Mouse (Mus musculus): ENCODE measurements at regions not wholly inside any gene's neighbourhood (a gene's known extent, or its start where the extent isn't known, plus 50 kb on each side); places are given as distances from the start of the nearest gene placed in this dataset.
"Not testable (repeated sequence)": the region's sequence is repeated elsewhere in the genome, so short reads cannot be mapped to it uniquely, and the experiment has no call there.

GRCm38 (mm10) chr2:114411940-114412715 lies 210.9 kb upstream of the Zfp770 start:
- no peaks in the 10 kb centered on the region for H3K4me1 ChIP-seq (replicated peaks; ENCODE audit: control insufficient read depth, insufficient read depth, low read length)
- no peak overlapping the region for H3K9ac ChIP-seq (ENCODE audit: low read depth, low read length)
- no peaks in the 10 kb centered on the region for H3K9me3 ChIP-seq (ENCODE audit: control insufficient read depth, low read length)
- no peak overlapping the region for H3K4me2 ChIP-seq
- no peak overlapping the region for H3K27ac ChIP-seq (ENCODE audit: low read depth, low read length)
- H3K4me3 ChIP-seq (ENCODE audit: low read depth, low read length) = no peak overlapping the region
- no peak for DNase-seq (ENCODE audit: low spot score)
- ATAC-seq (replicated peaks; ENCODE audit: low FRiP score) = no peak
- WGBS = 52% methylated on average over 17 of the region's 17 CpGs
- H3K27me3 ChIP-seq (replicated peaks; ENCODE audit: control insufficient read depth, insufficient read depth, low read length) = no peaks in the 10 kb centered on the region
- no peaks in the 10 kb centered on the region for H3K36me3 ChIP-seq (ENCODE audit: control insufficient read depth, insufficient read depth, low read length)

GRCm38 (mm10) chr2:114410717-114411116 lies 209.4 kb upstream of the Zfp770 start:
- no peak for ATAC-seq (replicated peaks; ENCODE audit: low FRiP score)
- WGBS = 77% methylated on average over 3 of the region's 3 CpGs

GRCm38 (mm10) chr2:114409542-114409941 lies 208.3 kb upstream of the Zfp770 start:
- H3K27me3 ChIP-seq (replicated peaks; ENCODE audit: control insufficient read depth, insufficient read depth, low read length) = no peaks in the 10 kb centered on the region
- H3K4me3 ChIP-seq (ENCODE audit: low read depth, low read length) = no peak overlapping the region
- no peak overlapping the region for H3K4me2 ChIP-seq
- no peaks in the 10 kb centered on the region for H3K36me3 ChIP-seq (ENCODE audit: control insufficient read depth, insufficient read depth, low read length)
- no peaks in the 10 kb centered on the region for H3K4me1 ChIP-seq (replicated peaks; ENCODE audit: control insufficient read depth, insufficient read depth, low read length)
- H3K9ac ChIP-seq (ENCODE audit: low read depth, low read length) = no peak overlapping the region
- no peak for DNase-seq (ENCODE audit: low spot score)
- no peak overlapping the region for H3K27ac ChIP-seq (ENCODE audit: low read depth, low read length)
- ATAC-seq (replicated peaks; ENCODE audit: low FRiP score) = no peak
- no peaks in the 10 kb centered on the region for H3K9me3 ChIP-seq (ENCODE audit: control insufficient read depth, low read length)

More at GRCm38 (mm10) chr2:114410717-114411116, 209.4 kb upstream of the Zfp770 start:
- Histone ChIP-seq H3K9me3 (ENCODE audit: control insufficient read depth, low read length) (no peaks in the 10 kb centered on the region), H3K4me3 (ENCODE audit: low read depth, low read length) (no peak overlapping the region), H3K4me2 (no peak overlapping the region), H3K4me1 (replicated peaks; ENCODE audit: control insufficient read depth, insufficient read depth, low read length) (no peaks in the 10 kb centered on the region), H3K9ac (ENCODE audit: low read depth, low read length) (no peak overlapping the region), H3K27ac (ENCODE audit: low read depth, low read length) (no peak overlapping the region), H3K36me3 (ENCODE audit: control insufficient read depth, insufficient read depth, low read length) (no peaks in the 10 kb centered on the region), H3K27me3 (replicated peaks; ENCODE audit: control insufficient read depth, insufficient read depth, low read length) (no peaks in the 10 kb centered on the region)
- DNase-seq (ENCODE audit: low spot score) = no peak

- Histone ChIP-seq H3K9me3 (ENCODE audit: control insufficient read depth, low read length) (no peaks in the 10 kb centered on the region), H3K27ac (ENCODE audit: low read depth, low read length) (no peak overlapping the region), H3K4me2 (no peak overlapping the region), H3K27me3 (replicated peaks; ENCODE audit: control insufficient read depth, insufficient read depth, low read length) (no peaks in the 10 kb centered on the region), H3K36me3 (ENCODE audit: control insufficient read depth, insufficient read depth, low read length) (no peaks in the 10 kb centered on the region), H3K4me3 (ENCODE audit: low read depth, low read length) (no peak overlapping the region), H3K4me1 (replicated peaks; ENCODE audit: control insufficient read depth, insufficient read depth, low read length) (no peaks in the 10 kb centered on the region), H3K9ac (ENCODE audit: low read depth, low read length) (no peak overlapping the region)
- 42% methylated on average over 5 of the region's 5 CpGs for WGBS
- DNase-seq (ENCODE audit: low spot score) (no peak), ATAC-seq (replicated peaks; ENCODE audit: low FRiP score) (no peak)
Measured at GRCm38 (mm10) chr2:114407408-114407807, 206.1 kb upstream of the Zfp770 start.

GRCm38 (mm10) chr2:114384566-114384965 lies 183.3 kb upstream of the Zfp770 start:
- no peaks in the 10 kb centered on the region for H3K36me3 ChIP-seq (ENCODE audit: control insufficient read depth, insufficient read depth, low read length)
- no peak overlapping the region for H3K9ac ChIP-seq (ENCODE audit: low read depth, low read length)
- H3K27ac ChIP-seq (ENCODE audit: low read depth, low read length) = no peak overlapping the region
- DNase-seq (ENCODE audit: low spot score) (no peak), ATAC-seq (replicated peaks; ENCODE audit: low FRiP score) (no peak)
- no peaks in the 10 kb centered on the region for H3K27me3 ChIP-seq (replicated peaks; ENCODE audit: control insufficient read depth, insufficient read depth, low read length)
- no peaks in the 10 kb centered on the region; the same call in 1 of the 2 replicates for H3K4me1 ChIP-seq (replicated peaks; ENCODE audit: control insufficient read depth, insufficient read depth, low read length)
- no peak overlapping the region for H3K4me3 ChIP-seq (ENCODE audit: low read depth, low read length)
- no peak overlapping the region for H3K4me2 ChIP-seq
- 38% methylated on average over 3 of the region's 3 CpGs for WGBS
- H3K9me3 ChIP-seq (ENCODE audit: control insufficient read depth, low read length) = no peaks in the 10 kb centered on the region

- Histone ChIP-seq H3K4me3 (ENCODE audit: low read depth, low read length) (no peak overlapping the region), H3K27ac (ENCODE audit: low read depth, low read length) (no peak overlapping the region), H3K9me3 (ENCODE audit: control insufficient read depth, low read length) (no peaks in the 10 kb centered on the region), H3K4me2 (no peak overlapping the region), H3K4me1 (replicated peaks; ENCODE audit: control insufficient read depth, insufficient read depth, low read length) (no peaks in the 10 kb centered on the region), H3K27me3 (replicated peaks; ENCODE audit: control insufficient read depth, insufficient read depth, low read length) (no peaks in the 10 kb centered on the region), H3K36me3 (ENCODE audit: control insufficient read depth, insufficient read depth, low read length) (no peaks in the 10 kb centered on the region), H3K9ac (ENCODE audit: low read depth, low read length) (no peak overlapping the region)
- ATAC-seq (replicated peaks; ENCODE audit: low FRiP score) (no peak), DNase-seq (ENCODE audit: low spot score) (no peak)
- WGBS = 76% methylated on average over 1 of the region's 1 CpGs
Measured at GRCm38 (mm10) chr2:114378844-114379533, 177.7 kb upstream of the Zfp770 start.

- Histone ChIP-seq H3K9ac (ENCODE audit: low read depth, low read length) (no peak overlapping the region), H3K9me3 (ENCODE audit: control insufficient read depth, low read length) (no peaks in the 10 kb centered on the region), H3K36me3 (ENCODE audit: control insufficient read depth, insufficient read depth, low read length) (no peaks in the 10 kb centered on the region), H3K4me3 (ENCODE audit: low read depth, low read length) (no peak overlapping the region), H3K4me1 (replicated peaks; ENCODE audit: control insufficient read depth, insufficient read depth, low read length) (no peaks in the 10 kb centered on the region), H3K27me3 (replicated peaks; ENCODE audit: control insufficient read depth, insufficient read depth, low read length) (no peaks in the 10 kb centered on the region), H3K27ac (ENCODE audit: low read depth, low read length) (no peak overlapping the region), H3K4me2 (no peak overlapping the region)
- 73% methylated on average over 7 of the region's 7 CpGs for WGBS
- DNase-seq (ENCODE audit: low spot score) (no peak), ATAC-seq (replicated peaks; ENCODE audit: low FRiP score) (no peak)
Measured at GRCm38 (mm10) chr2:114373476-114373875, 172.2 kb upstream of the Zfp770 start.

GRCm38 (mm10) chr2:114353876-114354275 lies 152.6 kb upstream of the Zfp770 start:
- H3K36me3 ChIP-seq (ENCODE audit: control insufficient read depth, insufficient read depth, low read length); H3K9ac ChIP-seq (ENCODE audit: low read depth, low read length); ATAC-seq (replicated peaks; ENCODE audit: low FRiP score); H3K4me3 ChIP-seq (ENCODE audit: low read depth, low read length); H3K27me3 ChIP-seq (replicated peaks; ENCODE audit: control insufficient read depth, insufficient read depth, low read length); DNase-seq (ENCODE audit: low spot score); H3K9me3 ChIP-seq (ENCODE audit: control insufficient read depth, low read length); H3K27ac ChIP-seq (ENCODE audit: low read depth, low read length); H3K4me1 ChIP-seq (replicated peaks; ENCODE audit: control insufficient read depth, insufficient read depth, low read length); H3K4me2 ChIP-seq: not testable (repeated sequence)
- WGBS = 80% methylated on average over 11 of the region's 11 CpGs

All from liver, embryonic 11.5 days (tissue).